Mouse (Mus musculus) MEL (cell line): ENCODE results near the gene Wsb2. TPM values are rescaled to one million over a fixed set of nuclear protein-coding genes. Genes with fewer than 3 reads are reported as not detected.

Experiments
- DNase-seq: peaks from one replicate; pipeline ENCODE4 v3.0.0; 2011; ENCODE audit warnings: low read depth, low spot score
- H3K27ac ChIP-seq: 2 replicates; pipeline ENCODE4 v1.5.1; 2012; ENCODE audit warnings: low read depth, mild to moderate bottlenecking, control low read depth, low read length, moderate library complexity; ENCODE audit not compliant: control insufficient read depth
- H3K27me3 ChIP-seq, 2 experiments: fragments of 150-350 bp in 1 of 2; sonication (generic) in 1 of 2; 2 replicates each; pipeline ENCODE4 v1.6.1; 2012; ENCODE audit warnings: low read length in 2 of 2, mild to moderate bottlenecking in 2 of 2, improper control_type of control experiment in 1 of 2, moderate library complexity in 1 of 2; ENCODE audit not compliant: insufficient read depth in 2 of 2, control insufficient read depth in 1 of 2
- H3K36me3 ChIP-seq, 2 experiments: 2 replicates each; pipeline ENCODE4 v1.6.1; 2012 to 2014; ENCODE audit warnings: low read length in 2 of 2, improper control_type of control experiment in 1 of 2, inconsistent platforms in 1 of 2, mild to moderate bottlenecking in 1 of 2; ENCODE audit not compliant: insufficient read depth in 2 of 2, control insufficient read depth in 1 of 2
- H3K4me1 ChIP-seq, 2 experiments: fragments of 150-350 bp in 1 of 2; sonication (generic) in 1 of 2; 2 replicates each; pipeline ENCODE4 v1.6.1; 2012; ENCODE audit warnings: low read length in 2 of 2, improper control_type of control experiment in 1 of 2, mild to moderate bottlenecking in 1 of 2; ENCODE audit not compliant: insufficient read depth in 2 of 2, control insufficient read depth in 1 of 2
- H3K4me3 ChIP-seq, 2 experiments: fragments of 150-350 bp in 1 of 2; sonication (generic) in 1 of 2; 2 replicates each; pipeline ENCODE4 v1.5.1; 2012; ENCODE audit warnings: low read depth in 2 of 2, low read length in 2 of 2, mild to moderate bottlenecking in 2 of 2, moderate library complexity in 2 of 2, control low read depth in 1 of 2, improper control_type of control experiment in 1 of 2; ENCODE audit not compliant: control insufficient read depth in 1 of 2, insufficient read depth in 1 of 2
- H3K79me2 ChIP-seq: 2 replicates; pipeline ENCODE4 v1.6.1; 2012; ENCODE audit warnings: mild to moderate bottlenecking, low read length, moderate library complexity; ENCODE audit not compliant: control insufficient read depth, poor library complexity, insufficient read depth
- H3K9ac ChIP-seq: 2 replicates; pipeline ENCODE4 v1.6.1; 2012; ENCODE audit warnings: low read depth, mild to moderate bottlenecking, control low read depth, low read length, moderate library complexity; ENCODE audit not compliant: control insufficient read depth, poor library complexity, severe bottlenecking
- H3K9me3 ChIP-seq: fragments of 150-350 bp; sonication (generic); replicated peaks from 2 replicates; pipeline ENCODE4 v1.6.1; 2012; ENCODE audit warnings: mild to moderate bottlenecking, low read length, improper control_type of control experiment, moderate library complexity; ENCODE audit not compliant: insufficient read depth
- BHLHE40 ChIP-seq: IDR thresholded peaks from 2 replicates; pipeline ENCODE4 v1.6.1; 2012; ENCODE audit warnings: low read depth, mild to moderate bottlenecking, inconsistent platforms, low read length, improper control_type of control experiment, borderline replicate concordance
- CTCF ChIP-seq, 3 experiments: IDR thresholded peaks in 2 of 3; conservative IDR thresholded peaks in 1 of 3; 2 replicates each; pipeline ENCODE4 v1.5.1; 2011 to 2012; ENCODE audit warnings: low read length in 3 of 3, low read depth in 2 of 3, mild to moderate bottlenecking in 2 of 3, improper control_type of control experiment in 1 of 3, inconsistent platforms in 1 of 3, mixed read lengths in 1 of 3, moderate library complexity in 1 of 3; ENCODE audit not compliant: control insufficient read depth in 1 of 3, insufficient read depth in 1 of 3, poor library complexity in 1 of 3, severe bottlenecking in 1 of 3
- ELF1 ChIP-seq: IDR thresholded peaks from 2 replicates; pipeline ENCODE4 v1.6.1; 2014; ENCODE audit warnings: low read depth, mild to moderate bottlenecking, inconsistent platforms, low read length, improper control_type of control experiment, moderate library complexity
- GABPA ChIP-seq: IDR thresholded peaks from 2 replicates; pipeline ENCODE4 v1.6.1; 2012; ENCODE audit warnings: low read depth, mild to moderate bottlenecking, inconsistent platforms, low read length, improper control_type of control experiment, moderate library complexity
- GATA1 ChIP-seq: IDR thresholded peaks from 2 replicates; pipeline ENCODE4 v1.6.1; 2011; ENCODE audit warnings: low read depth, low read length, improper control_type of control experiment
- JUND ChIP-seq: IDR thresholded peaks from 2 replicates; pipeline ENCODE4 v1.6.1; 2011; ENCODE audit warnings: low read depth, mild to moderate bottlenecking, improper control_type of control experiment, low read length
- KAT2A ChIP-seq: conservative IDR thresholded peaks from 2 replicates; pipeline ENCODE4 v1.6.1; 2012; ENCODE audit warnings: low read depth, low read length, improper control_type of control experiment, inconsistent platforms
- MAX ChIP-seq: IDR thresholded peaks from 2 replicates; pipeline ENCODE4 v1.6.1; 2011; ENCODE audit warnings: low read length, improper control_type of control experiment
- MAZ ChIP-seq: IDR thresholded peaks from 2 replicates; pipeline ENCODE4 v1.6.1; 2012; ENCODE audit warnings: low read depth, mild to moderate bottlenecking, inconsistent platforms, low read length, improper control_type of control experiment
- MYB ChIP-seq: IDR thresholded peaks from 2 replicates; pipeline ENCODE4 v1.6.1; 2011; ENCODE audit warnings: mild to moderate bottlenecking, low read depth, low read length, improper control_type of control experiment
- NELFE ChIP-seq: IDR thresholded peaks from 2 replicates; pipeline ENCODE4 v1.6.1; 2011; ENCODE audit warnings: low read depth, low read length, improper control_type of control experiment
- NRF1 ChIP-seq: IDR thresholded peaks from 2 replicates; pipeline ENCODE4 v1.6.1; 2014; ENCODE audit warnings: low read depth, mild to moderate bottlenecking, inconsistent platforms, low read length, improper control_type of control experiment, moderate library complexity; ENCODE audit not compliant: poor library complexity, insufficient read depth, severe bottlenecking
- POLR2AphosphoS2 ChIP-seq: IDR thresholded peaks from 2 replicates; pipeline ENCODE4 v1.6.1; 2011; ENCODE audit warnings: low read length, improper control_type of control experiment
- POLR2AphosphoS5 ChIP-seq: IDR thresholded peaks from 2 replicates; pipeline ENCODE4 v1.6.1; 2012; ENCODE audit warnings: low read depth, borderline replicate concordance, mild to moderate bottlenecking, inconsistent platforms, low read length, moderate library complexity, mixed read lengths
- TBP ChIP-seq: IDR thresholded peaks from 2 replicates; pipeline ENCODE4 v1.8.0; 2011; ENCODE audit warnings: low read depth, low read length, improper control_type of control experiment
- TCF12 ChIP-seq: IDR thresholded peaks from 2 replicates; pipeline ENCODE4 v1.6.1; 2014; ENCODE audit warnings: low read depth, mild to moderate bottlenecking, inconsistent platforms, low read length, improper control_type of control experiment, moderate library complexity
- USF2 ChIP-seq, 2 experiments: IDR thresholded peaks; 2 replicates each; pipeline ENCODE4 v1.6.1; 2011 to 2012; ENCODE audit warnings: improper control_type of control experiment in 2 of 2, low read length in 2 of 2, borderline replicate concordance in 1 of 2, inconsistent platforms in 1 of 2, low read depth in 1 of 2, mild to moderate bottlenecking in 1 of 2; ENCODE audit not compliant: insufficient read depth in 1 of 2
- ZKSCAN1 ChIP-seq: IDR thresholded peaks from 2 replicates; pipeline ENCODE4 v1.6.1; 2012; ENCODE audit warnings: low read depth, mild to moderate bottlenecking, inconsistent platforms, low read length, improper control_type of control experiment, moderate library complexity
- ZMIZ1 ChIP-seq: IDR thresholded peaks from 2 replicates; pipeline ENCODE4 v1.6.1; 2012; ENCODE audit warnings: low read depth, mild to moderate bottlenecking, inconsistent platforms, low read length, improper control_type of control experiment, moderate library complexity
- polyA plus RNA-seq, 2 experiments: library from polyadenylated mRNA; stranded (reverse) in 1 of 2; unstranded in 1 of 2; fragments of >175 nt in 1 of 2; fragments of >200 nt in 1 of 2; gene quantifications; 2 replicates each; pipeline versions ENCODE4 v1.2.1 to v1.2.4; 2012; ENCODE audit warnings: low replicate concordance in 2 of 2, low read depth in 1 of 2; ENCODE audit not compliant: insufficient read length in 2 of 2, insufficient read depth in 1 of 2, missing spikeins in 1 of 2
- total RNA-seq: library from RNA; depleted of rRNA; stranded (reverse); fragments of 300-350 nt; gene quantifications from 2 replicates; pipeline ENCODE4 v1.2.3, GENCODE M21; 2012

Wsb2 gene
- total and polyA plus RNA-seq, 3 experiments, result 32.9 to 56.9 TPM; not detected in 1

- H3K79me2 ChIP-seq, result peaks cover 1% of the 10 kb centered on the region; the same call in 1 of the 2 replicates
- TF ChIP-seq TBP, result no peak
- no peak for TF ChIP-seq JUND
- TF ChIP-seq USF2 (IDR thresholded peaks at IDR 0.05; ENCODE audit: borderline replicate concordance in 1 of 2, insufficient read depth in 1 of 2, low read depth in 1 of 2, low read length in 2 of 2), result no peak
- no peak for TF ChIP-seq NELFE
- no peak for TF ChIP-seq GABPA
- no peak for TF ChIP-seq ZKSCAN1
- no peak for TF ChIP-seq MAX
- no peak for TF ChIP-seq GATA1
- TF ChIP-seq POLR2AphosphoS2, result no peak
- no peak for TF ChIP-seq TCF12
- TF ChIP-seq ZMIZ1, result no peak
- no peak for TF ChIP-seq BHLHE40
- TF ChIP-seq MYB, result no peak
- TF ChIP-seq NRF1, result no peak
- no peak for TF ChIP-seq KAT2A
- TF ChIP-seq MAZ, result no peak
- TF ChIP-seq ELF1, result no peak
- no peak for TF ChIP-seq POLR2AphosphoS5
- TF ChIP-seq, all 39 proteins: peak for 0
- Histone ChIP-seq H3K27me3 (no peaks in the 10 kb centered on the region), H3K4me1 (no peaks in the 10 kb centered on the region), H3K27ac (no peak overlapping the region), H3K9me3 (no peaks in the 10 kb centered on the region), H3K4me3 (no peak overlapping the region), H3K9ac (no peak overlapping the region), H3K36me3 (peaks cover 0 to 1% of the 10 kb centered on the region in 2 experiments; a peak in 1 of 4 replicates)
- DNase-seq, result no peak
Measured at GRCm38 (mm10) chr5:117373418-117373817, 16.3 kb downstream of the Wsb2 start.

- DNase-seq, result no peak
- Histone ChIP-seq H3K27me3 (no peaks in the 10 kb centered on the region), H3K27ac (no peak overlapping the region), H3K79me2 (peaks cover 1% of the 10 kb centered on the region; the same call in 1 of the 2 replicates), H3K9me3 (no peaks in the 10 kb centered on the region), H3K36me3 (no peaks in the 10 kb centered on the region; a peak in 1 of 4 replicates), H3K9ac (no peak overlapping the region), H3K4me1 (no peaks in the 10 kb centered on the region), H3K4me3 (no peak overlapping the region)
- no peak for TF ChIP-seq CTCF (IDR thresholded peaks at IDR 0.05 in 2 of 3, conservative IDR thresholded peaks at IDR 0.05 in 1 of 3; ENCODE audit: control insufficient read depth in 1 of 3, insufficient read depth in 1 of 3, low read depth in 2 of 3, low read length in 3 of 3, poor library complexity in 1 of 3, severe bottlenecking in 1 of 3)
- peak; percentile 79; the same call in 1 of the 2 replicates for TF ChIP-seq POLR2AphosphoS5
Measured at GRCm38 (mm10) chr5:117374372-117375049, 17.4 kb downstream of the Wsb2 start.
